Mouse (Mus musculus) spleen, adult 2 months (tissue): ENCODE measurements at regions not wholly inside any gene's neighbourhood (a gene's known extent, or its start where the extent isn't known, plus 50 kb on each side); places are given as distances from the start of the nearest gene placed in this dataset.

ENCODE experiments used
- CTCF ChIP-seq: fragments of 200-500 bp; IDR thresholded peaks from 2 replicates; pipeline ENCODE4 v1.5.1; 2011; ENCODE audit warnings: mild to moderate bottlenecking, inconsistent platforms; ENCODE audit not compliant: insufficient read depth, insufficient read length, insufficient replicate concordance; ENCODE audit errors: extremely low read depth
- POLR2A ChIP-seq: fragments of 200-500 bp; IDR thresholded peaks from 2 replicates; pipeline ENCODE4 v1.6.1; 2011; ENCODE audit warnings: low read depth, low read length, inconsistent platforms

DNA sequence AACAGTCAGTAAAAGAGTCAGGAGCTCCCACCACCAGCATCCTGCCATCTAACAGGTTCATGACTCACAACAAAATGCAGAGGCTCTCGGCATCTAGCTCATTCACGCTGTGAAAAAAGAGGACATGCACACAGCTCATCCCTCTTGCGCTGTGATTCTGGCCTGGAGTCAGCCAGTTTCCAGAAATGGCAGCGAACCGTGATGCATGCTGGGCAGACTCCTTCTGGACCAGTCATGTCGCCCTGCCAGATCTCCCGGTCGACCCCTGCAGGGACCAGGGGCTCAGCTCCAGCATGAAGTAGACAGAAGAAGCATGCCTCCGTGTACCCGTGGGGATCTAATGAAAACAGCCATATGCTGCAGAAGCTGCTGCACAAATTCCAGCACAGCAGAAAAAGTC is 254.6 kb downstream of the Rybp start:
- TF ChIP-seq CTCF (no peak), POLR2A (no peak)
